Mouse (Mus musculus): ENCODE measurements around the gene Chrnd.

Chrnd gene

GRCm38 (mm10) chr1:87243021-87243420 lies 52.6 kb downstream of the Chrnd start:
- DNase-seq, result no peak

- no peak for DNase-seq
These were observed 55.0 kb downstream of the Chrnd start for GRCm38 (mm10) chr1:87245430-87245829.

GRCm38 (mm10) chr1:87245929-87246815 lies 55.8 kb downstream of the Chrnd start:
- peak; percentile 72 for DNase-seq

All from lung, postnatal 36 days (tissue).